ENCODE assay signal across 8 mouse cellular contexts in genomic region chr6:25709250-25709895, GRCm38 (mm10). TPM values are rescaled to one million over a fixed set of nuclear protein-coding genes. Genes with fewer than 3 reads are reported as not detected.
DNase-seq lines count a peak whose midpoint lies in the region; ATAC-seq and TF ChIP-seq lines count a peak whose summit lies in the region.

No protein-coding gene starts in this region.

- H3K27ac ChIP-seq in forebrain, embryonic 11.5 days (ENCODE audit: low read depth, low read length): no peak overlapping the region
- H3K27ac ChIP-seq in forebrain, embryonic 10.5 days: no peak overlapping the region
- no peak overlapping the region for H3K27ac ChIP-seq in left cerebral cortex, adult 2 months

- peak; percentile 47 for DNase-seq in forebrain, embryonic 11.5 days (ENCODE audit: low spot score)
- no peak for DNase-seq in forebrain, embryonic 10.5 days (ENCODE audit: extremely low spot score, low spot score)
- peak; percentile 7 for DNase-seq in urinary bladder, postnatal 25 days (ENCODE audit: low spot score)
- DNase-seq in urinary bladder, adult 2 months (ENCODE audit: low spot score): no peak
- peak; percentile 52 for DNase-seq in frontal cortex, postnatal 25 days (ENCODE audit: low spot score in 2 of 2)
- peak; percentile 38 to 62 for DNase-seq in left cerebral cortex, adult 2 months (ENCODE audit: extremely low spot score in 1 of 2, low spot score in 2 of 2)
- peak; percentile 75 for DNase-seq in retina, postnatal 1 day

- intact Hi-C loops in left cerebral cortex, adult 2 months (cut with DNase I): loop anchor here (2.0 to 10.0 kb wide), 3 partner anchors 395 to 987 kb away; no protein-coding TSS in a partner anchor

- no peaks in the 10 kb centered on the region for H3K9me3 ChIP-seq in forebrain, embryonic 11.5 days (ENCODE audit: control insufficient read depth, low read length)
- no peaks in the 10 kb centered on the region for H3K9me3 ChIP-seq in forebrain, embryonic 10.5 days

- no peaks in the 10 kb centered on the region for H3K36me3 ChIP-seq in forebrain, embryonic 11.5 days (ENCODE audit: control insufficient read depth, insufficient read depth, low read length)
- no peaks in the 10 kb centered on the region for H3K36me3 ChIP-seq in forebrain, embryonic 10.5 days (replicated peaks)

- ATAC-seq in forebrain, embryonic 11.5 days (replicated peaks; ENCODE audit: low FRiP score): peak; percentile 72
- no peak for ATAC-seq in granulocyte monocyte progenitor cell, adult 5-6 weeks (replicated peaks; ENCODE audit: poor library complexity, severe bottlenecking)

- no peak overlapping the region for H3K4me2 ChIP-seq in forebrain, embryonic 11.5 days (ENCODE audit: low read depth, low read length, severe bottlenecking)

- H3K9ac ChIP-seq in forebrain, embryonic 11.5 days (ENCODE audit: low read length): no peak overlapping the region

- H3K4me3 ChIP-seq in forebrain, embryonic 11.5 days (ENCODE audit: low read depth, low read length): no peak overlapping the region
- H3K4me3 ChIP-seq in forebrain, embryonic 10.5 days: no peak overlapping the region
- no peak overlapping the region for H3K4me3 ChIP-seq in left cerebral cortex, adult 2 months

- peak; percentile 87 for TF ChIP-seq CTCF in left cerebral cortex, adult 2 months (IDR thresholded peaks at IDR 0.05)

- no peaks in the 10 kb centered on the region for H3K27me3 ChIP-seq in forebrain, embryonic 11.5 days (ENCODE audit: control insufficient read depth, insufficient read depth, low read length)
- no peaks in the 10 kb centered on the region for H3K27me3 ChIP-seq in forebrain, embryonic 10.5 days (ENCODE audit: poor library complexity, severe bottlenecking)

- H3K4me1 ChIP-seq in forebrain, embryonic 11.5 days (replicated peaks; ENCODE audit: control insufficient read depth, insufficient read depth, low read length): no peaks in the 10 kb centered on the region
- 0 out of 2 replicates have a peak, but pooled peaks cover 2% of the 10 kb centered on the region for H3K4me1 ChIP-seq in forebrain, embryonic 10.5 days

- WGBS in forebrain, embryonic 11.5 days: 53% methylated on average over 6 of the region's 6 CpGs
- 59% methylated on average over 6 of the region's 6 CpGs for WGBS in forebrain, embryonic 10.5 days

RNA-seq across cellular contexts. Expression of gene Gpr37, which starts 18.8 kb away (rescaled TPM):
- 0.76 and 1.3 TPM in 2 replicates for polyA plus RNA-seq in forebrain, embryonic 11.5 days (2014; fragmentation: Nextera tagmentation; extraction: Ambion mirVana)
- polyA plus RNA-seq in forebrain, embryonic 10.5 days (2016; fragmentation: Nextera tagmentation; extraction: Ambion mirVana): 0.39 and 0.47 TPM in 2 replicates
- polyA plus RNA-seq in urinary bladder, adult 2 months (2012; rRNA removed): 0.37 and 0.46 TPM in 2 replicates
- 10 to 100 TPM; 16.3 to 18.6 TPM for total RNA-seq in left cerebral cortex, adult 2 months (2021)
- not detected in 2 replicates for total RNA-seq in granulocyte monocyte progenitor cell, adult 5-6 weeks (2014; fragmentation: Nextera tagmentation)
- not detected in 2 replicates for total RNA-seq in granulocyte monocyte progenitor cell, adult 5-6 weeks (2017)

Comparison
In these comparisons a context has a peak if more than half of its experiments do, and no peak if none do; other contexts are left out.
1. DNase-seq: peak in forebrain, embryonic 11.5 days (single experiment), urinary bladder, postnatal 25 days (single experiment), frontal cortex, postnatal 25 days (2 of 2), left cerebral cortex, adult 2 months (2 of 2) and retina, postnatal 1 day (single experiment); none in forebrain, embryonic 10.5 days (single experiment) and urinary bladder, adult 2 months (single experiment).